8 mouse cellular contexts compared by ENCODE assay signal in genomic region chr6:42692517-42693190, GRCm38 (mm10). TPM values are rescaled to one million over a fixed set of nuclear protein-coding genes. Genes with fewer than 3 reads are reported as not detected.
DNase-seq lines count a peak whose midpoint lies in the region; ATAC-seq and TF ChIP-seq lines count a peak whose summit lies in the region.

No protein-coding gene starts in this region.

- no peaks in the 10 kb centered on the region for H3K27me3 ChIP-seq in hindbrain, embryonic 14.5 days (ENCODE audit: control insufficient read depth, insufficient read depth, low read length)
- no peaks in the 10 kb centered on the region for H3K27me3 ChIP-seq in lung, postnatal 0 days (replicated peaks; ENCODE audit: insufficient read depth, low read length)

- peak overlapping the region; percentile 71 for H3K4me2 ChIP-seq in hindbrain, embryonic 14.5 days (replicated peaks)
- H3K4me2 ChIP-seq in lung, postnatal 0 days (replicated peaks; ENCODE audit: low read depth, low read length) = peak overlapping the region; percentile 92

- peak overlapping the region; percentile 86 for H3K9ac ChIP-seq in hindbrain, embryonic 14.5 days
- H3K9ac ChIP-seq in lung, postnatal 0 days (replicated peaks; ENCODE audit: low read depth) = peak overlapping the region; percentile 62

- DNase-seq in adrenal gland, adult (ENCODE audit: inconsistent age in 2 of 2, low spot score in 1 of 2) = peak; percentile 90 to 95
- DNase-seq in cerebellum, postnatal 4 days (ENCODE audit: low spot score in 2 of 2) = peak; percentile 63 to 80
- DNase-seq in gastrocnemius, adult 18-20 months (ENCODE audit: low spot score) = peak; percentile 75
- peak; percentile 84 for DNase-seq in hindbrain, embryonic 14.5 days (ENCODE audit: low spot score)
- DNase-seq in layer of hippocampus, postnatal 25 days (ENCODE audit: extremely low spot score in 1 of 2, low spot score in 1 of 2) = peak; percentile 69 to 70
- peak; percentile 95 for DNase-seq in lung, postnatal 0 days (ENCODE audit: low spot score)
- DNase-seq in retina, embryonic 14.5 days (ENCODE audit: low spot score) = peak; percentile 87

- no peak for TF ChIP-seq EP300 in lung, postnatal 0 days (IDR thresholded peaks at IDR 0.05)

- peak overlapping the region; percentile 97 for H3K27ac ChIP-seq in hindbrain, embryonic 14.5 days
- H3K27ac ChIP-seq in lung, postnatal 0 days (ENCODE audit: low read length) = peak overlapping the region; percentile 91

- peaks cover 24% of the 10 kb centered on the region for H3K4me1 ChIP-seq in hindbrain, embryonic 14.5 days (replicated peaks; ENCODE audit: control insufficient read depth, insufficient read depth, low read length)
- no peaks in the 10 kb centered on the region for H3K4me1 ChIP-seq in lung, postnatal 0 days (ENCODE audit: insufficient read depth, low read depth, low read length)

- H3K36me3 ChIP-seq in hindbrain, embryonic 14.5 days (replicated peaks; ENCODE audit: control insufficient read depth, insufficient read depth) = peaks cover 17% of the 10 kb centered on the region
- no peaks in the 10 kb centered on the region for H3K36me3 ChIP-seq in lung, postnatal 0 days (ENCODE audit: insufficient read depth, low read length)

- peak; percentile 93 for ATAC-seq in hindbrain, embryonic 14.5 days (ENCODE audit: low FRiP score)
- peak; percentile 92 for ATAC-seq in lung, postnatal 0 days
- ATAC-seq in CD4-positive, CD25-positive, alpha-beta regulatory T cell, adult 4 months = no peak

- H3K9me3 ChIP-seq in hindbrain, embryonic 14.5 days (ENCODE audit: control insufficient read depth, low read length) = no peaks in the 10 kb centered on the region
- no peaks in the 10 kb centered on the region for H3K9me3 ChIP-seq in lung, postnatal 0 days (ENCODE audit: low read length)

- no peak; the same call in 1 of the 2 replicates for TF ChIP-seq CTCF in lung, postnatal 0 days (IDR thresholded peaks at IDR 0.05)

- H3K4me3 ChIP-seq in hindbrain, embryonic 14.5 days (replicated peaks; ENCODE audit: low read length) = peak overlapping the region; percentile 62
- peak overlapping the region; percentile 80 for H3K4me3 ChIP-seq in lung, postnatal 0 days (ENCODE audit: low read depth, low read length)

- under 1% methylated on average over 32 of the region's 32 CpGs for WGBS in hindbrain, embryonic 14.5 days
- WGBS in lung, postnatal 0 days = under 1% methylated on average over 32 of the region's 32 CpGs

RNA-seq across cellular contexts. Expression of gene Tcaf1, which starts 17.2 kb away (rescaled TPM):
- 1 to 10 TPM; 4.7 to 4.9 TPM for total RNA-seq in gastrocnemius, adult 18-20 months (2021)
- polyA plus RNA-seq in hindbrain, embryonic 14.5 days (2014; fragmentation: Nextera tagmentation; extraction: Ambion mirVana) = 212 and 229 TPM in 2 replicates
- 100 to 1,000 TPM; 207 to 217 TPM for total RNA-seq in layer of hippocampus, postnatal 25 days (2021)
- 36.9 and 41.2 TPM in 2 replicates for polyA plus RNA-seq in lung, postnatal 0 days (2015; fragmentation: Nextera tagmentation; extraction: Ambion mirVana)
- polyA plus RNA-seq in CD4-positive, CD25-positive, alpha-beta regulatory T cell, adult 4 months (2017; shearing (Covaris generic)) = not detected

RNA-seq across cellular contexts. Expression of gene Olfr453, which starts 46.5 kb away (rescaled TPM):
- not detected for total RNA-seq in gastrocnemius, adult 18-20 months (2021)
- not detected in 2 replicates for polyA plus RNA-seq in hindbrain, embryonic 14.5 days (2014; fragmentation: Nextera tagmentation; extraction: Ambion mirVana)
- not detected for total RNA-seq in layer of hippocampus, postnatal 25 days (2021)
- polyA plus RNA-seq in lung, postnatal 0 days (2015; fragmentation: Nextera tagmentation; extraction: Ambion mirVana) = not detected in 2 replicates
- polyA plus RNA-seq in CD4-positive, CD25-positive, alpha-beta regulatory T cell, adult 4 months (2017; shearing (Covaris generic)) = not detected

RNA-seq across cellular contexts. Expression of gene Tcaf2, which starts 47.6 kb away (rescaled TPM):
- 1 to 10 TPM; 1.7 to 2.0 TPM for total RNA-seq in gastrocnemius, adult 18-20 months (2021)
- polyA plus RNA-seq in hindbrain, embryonic 14.5 days (2014; fragmentation: Nextera tagmentation; extraction: Ambion mirVana) = 0.86 and 1.5 TPM in 2 replicates
- under 1 TPM; 0.42 to 0.44 TPM for total RNA-seq in layer of hippocampus, postnatal 25 days (2021)
- polyA plus RNA-seq in lung, postnatal 0 days (2015; fragmentation: Nextera tagmentation; extraction: Ambion mirVana) = 2.7 TPM in 2 replicates
- polyA plus RNA-seq in CD4-positive, CD25-positive, alpha-beta regulatory T cell, adult 4 months (2017; shearing (Covaris generic)) = not detected

Comparison
In these comparisons a context has a peak if more than half of its experiments do, and no peak if none do; other contexts are left out.
1. RNA of gene Tcaf1, which starts 17.2 kb away (polyA plus RNA-seq): 212 to 229 TPM in hindbrain, embryonic 14.5 days and 36.9 to 41.2 TPM in lung, postnatal 0 days; not detected in CD4-positive, CD25-positive, alpha-beta regulatory T cell, adult 4 months; every median in the first group is over 10 times any median in the second.
2. Peak in every context shown above with its lines, with median percentiles within 50 percentile points of each other: DNase-seq.